Mouse (Mus musculus): ENCODE results near the gene Dusp5. TPM values are rescaled to one million over a fixed set of nuclear protein-coding genes. Genes with fewer than 3 reads are reported as not detected.
A peak's percentile ranks its signal among the peaks of the same experiment; 100 is the strongest.

The Dusp5 gene
- polyA plus RNA-seq, 1 experiment from 2014 or later: 14.1 TPM

GRCm38 (mm10) chr19:53531416-53531815 lies 2.5 kb downstream of the Dusp5 start:
- Histone ChIP-seq H3K27ac (replicated peaks) (no peak overlapping the region), H3K9me3 (ENCODE audit: control insufficient read depth, low read length) (no peaks in the 10 kb centered on the region), H3K4me1 (replicated peaks; ENCODE audit: control insufficient read depth, insufficient read depth) (no peaks in the 10 kb centered on the region), H3K4me2 (replicated peaks; ENCODE audit: low read depth) (peak overlapping the region; percentile 8; the same call in 1 of the 2 replicates), H3K4me3 (ENCODE audit: low read depth, low read length) (no peak overlapping the region), H3K36me3 (ENCODE audit: control insufficient read depth, insufficient read depth, low read length) (no peaks in the 10 kb centered on the region), H3K9ac (ENCODE audit: low read length) (no peak overlapping the region), H3K27me3 (ENCODE audit: control insufficient read depth, insufficient read depth, low read length) (no peaks in the 10 kb centered on the region)
- WGBS: 64% methylated on average over 10 of the region's 10 CpGs
- TF ChIP-seq EP300 (optimal IDR thresholded peaks at IDR 0.05) (no peak), CTCF (IDR thresholded peaks at IDR 0.05; ENCODE audit: low read depth) (no peak)
- DNase-seq (ENCODE audit: low spot score) (no peak), ATAC-seq (ENCODE audit: low FRiP score, low TSS enrichment) (no peak)

- H3K9me3 ChIP-seq (ENCODE audit: control insufficient read depth, low read length): no peaks in the 10 kb centered on the region
- WGBS: 43% methylated on average over 6 of the region's 6 CpGs
- H3K36me3 ChIP-seq (ENCODE audit: control insufficient read depth, insufficient read depth, low read length): no peaks in the 10 kb centered on the region
- DNase-seq (ENCODE audit: low spot score) (no peak), ATAC-seq (ENCODE audit: low FRiP score, low TSS enrichment) (no peak)
- H3K4me3 ChIP-seq (ENCODE audit: low read depth, low read length): no peak overlapping the region
- peak overlapping the region; percentile 8; the same call in 1 of the 2 replicates for H3K4me2 ChIP-seq (replicated peaks; ENCODE audit: low read depth)
- no peaks in the 10 kb centered on the region for H3K27me3 ChIP-seq (ENCODE audit: control insufficient read depth, insufficient read depth, low read length)
- no peak overlapping the region for H3K27ac ChIP-seq (replicated peaks)
- no peak overlapping the region for H3K9ac ChIP-seq (ENCODE audit: low read length)
- H3K4me1 ChIP-seq (replicated peaks; ENCODE audit: control insufficient read depth, insufficient read depth): no peaks in the 10 kb centered on the region
- TF ChIP-seq CTCF (IDR thresholded peaks at IDR 0.05; ENCODE audit: low read depth) (no peak), EP300 (optimal IDR thresholded peaks at IDR 0.05) (no peak)
These were observed 3.1 kb downstream of the Dusp5 start for GRCm38 (mm10) chr19:53532021-53532420.

DNA sequence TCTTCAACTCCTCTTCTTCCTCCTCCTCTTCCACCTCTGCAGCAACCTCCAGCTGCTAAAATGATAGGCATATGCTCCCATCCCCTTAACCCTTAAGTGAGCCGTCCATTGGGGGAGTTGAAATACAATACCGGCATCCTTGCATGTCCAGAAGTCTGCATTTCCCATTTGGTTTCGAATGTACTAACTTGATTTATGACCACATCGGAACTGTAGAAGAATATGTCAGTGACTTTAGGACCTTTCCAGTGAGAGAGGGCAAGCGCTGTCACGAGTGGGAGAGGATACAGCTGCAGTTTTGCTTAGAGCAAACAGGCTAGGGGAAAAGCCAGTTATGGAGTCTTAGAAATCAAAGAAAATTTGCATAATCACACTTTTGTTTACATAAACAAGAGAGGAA lies 3.8 kb downstream of the Dusp5 start:
- Histone ChIP-seq H3K4me3 (ENCODE audit: low read depth, low read length) (no peak overlapping the region), H3K9ac (ENCODE audit: low read length) (no peak overlapping the region), H3K27me3 (ENCODE audit: control insufficient read depth, insufficient read depth, low read length) (no peaks in the 10 kb centered on the region), H3K4me1 (replicated peaks; ENCODE audit: control insufficient read depth, insufficient read depth) (no peaks in the 10 kb centered on the region), H3K27ac (replicated peaks) (no peak overlapping the region), H3K4me2 (replicated peaks; ENCODE audit: low read depth) (no peak overlapping the region), H3K9me3 (ENCODE audit: control insufficient read depth, low read length) (no peaks in the 10 kb centered on the region), H3K36me3 (ENCODE audit: control insufficient read depth, insufficient read depth, low read length) (no peaks in the 10 kb centered on the region)
- ATAC-seq (ENCODE audit: low FRiP score, low TSS enrichment): no peak
- no peak for DNase-seq (ENCODE audit: low spot score)
- 52% methylated on average over 6 of the region's 6 CpGs for WGBS
- no peak for TF ChIP-seq EP300 (optimal IDR thresholded peaks at IDR 0.05)
- TF ChIP-seq CTCF (IDR thresholded peaks at IDR 0.05; ENCODE audit: low read depth): no peak

DNA sequence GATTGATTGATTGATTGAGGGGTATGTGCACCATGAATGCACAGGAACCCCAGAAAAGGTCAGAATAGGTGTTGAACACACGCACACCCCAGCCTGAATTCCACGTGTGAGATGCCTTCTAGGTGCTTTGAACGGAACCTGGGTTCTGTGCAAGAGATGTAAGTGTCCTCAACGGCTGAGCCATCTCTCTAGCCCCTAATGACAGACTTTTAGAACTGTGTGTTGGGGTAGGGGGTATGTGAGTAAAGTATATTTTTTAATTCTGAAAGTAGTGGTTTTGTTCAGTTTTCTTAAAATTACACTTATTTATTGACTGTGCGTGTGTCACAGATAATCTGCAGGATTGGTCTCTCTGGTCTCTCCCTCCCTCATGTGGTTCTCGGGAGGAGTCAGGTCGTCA lies 4.3 kb downstream of the Dusp5 start:
- H3K9me3 ChIP-seq (ENCODE audit: control insufficient read depth, low read length): no peaks in the 10 kb centered on the region
- WGBS: 83% methylated on average over 7 of the region's 7 CpGs
- DNase-seq (ENCODE audit: low spot score) (no peak), ATAC-seq (ENCODE audit: low FRiP score, low TSS enrichment) (no peak)
- no peak overlapping the region for H3K4me2 ChIP-seq (replicated peaks; ENCODE audit: low read depth)
- H3K36me3 ChIP-seq (ENCODE audit: control insufficient read depth, insufficient read depth, low read length): no peaks in the 10 kb centered on the region
- H3K4me1 ChIP-seq (replicated peaks; ENCODE audit: control insufficient read depth, insufficient read depth): no peaks in the 10 kb centered on the region
- no peak for TF ChIP-seq EP300 (optimal IDR thresholded peaks at IDR 0.05)
- no peak for TF ChIP-seq CTCF (IDR thresholded peaks at IDR 0.05; ENCODE audit: low read depth)
- H3K4me3 ChIP-seq (ENCODE audit: low read depth, low read length): no peak overlapping the region
- H3K9ac ChIP-seq (ENCODE audit: low read length): no peak overlapping the region
- H3K27ac ChIP-seq (replicated peaks): no peak overlapping the region
- no peaks in the 10 kb centered on the region for H3K27me3 ChIP-seq (ENCODE audit: control insufficient read depth, insufficient read depth, low read length)

DNA sequence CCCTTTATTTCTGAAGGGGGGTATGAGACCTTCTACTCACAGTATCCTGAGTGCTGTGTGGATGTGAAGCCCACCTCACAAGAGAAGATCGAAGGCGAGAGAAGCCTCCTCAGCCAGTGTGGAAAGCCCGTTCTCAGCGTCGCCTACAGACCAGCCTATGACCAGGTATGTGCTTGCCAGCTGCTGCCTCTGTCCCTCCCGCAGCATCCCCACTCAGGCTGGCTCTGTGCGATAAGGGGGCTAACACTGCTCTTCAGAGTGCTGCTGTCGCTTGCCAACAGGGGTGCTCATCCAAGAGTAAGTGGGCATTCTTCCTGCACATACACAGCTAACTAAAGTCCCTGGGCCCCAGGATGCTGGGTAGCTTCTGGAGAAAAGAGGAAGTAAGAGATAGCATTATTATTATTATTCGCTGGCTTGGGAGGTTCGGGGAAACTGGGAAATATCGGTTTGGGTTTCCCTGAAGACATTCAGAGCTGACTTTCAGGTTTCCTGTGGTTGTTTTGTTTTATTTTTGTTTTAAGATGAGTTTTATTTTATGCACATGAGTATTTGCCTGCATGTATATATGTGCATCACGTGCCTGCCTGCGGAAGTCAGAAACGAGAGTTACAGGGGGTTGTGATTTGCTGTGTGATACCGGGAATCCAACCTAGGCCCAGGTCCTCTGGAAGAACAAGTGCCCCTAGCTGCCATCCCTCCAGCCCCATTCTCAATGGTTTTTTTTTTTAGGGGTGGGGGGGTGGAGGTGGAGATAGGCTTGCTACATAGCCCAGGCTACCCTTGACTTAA lies 5.1 kb downstream of the Dusp5 start:
- DNase-seq (ENCODE audit: low spot score): no peak
- Histone ChIP-seq H3K27me3 (ENCODE audit: control insufficient read depth, insufficient read depth, low read length) (no peaks in the 10 kb centered on the region), H3K36me3 (ENCODE audit: control insufficient read depth, insufficient read depth, low read length) (no peaks in the 10 kb centered on the region), H3K9me3 (ENCODE audit: control insufficient read depth, low read length) (no peaks in the 10 kb centered on the region), H3K27ac (replicated peaks) (no peak overlapping the region), H3K4me3 (ENCODE audit: low read depth, low read length) (no peak overlapping the region), H3K9ac (ENCODE audit: low read length) (no peak overlapping the region), H3K4me2 (replicated peaks; ENCODE audit: low read depth) (no peak overlapping the region), H3K4me1 (replicated peaks; ENCODE audit: control insufficient read depth, insufficient read depth) (no peaks in the 10 kb centered on the region)
- 93% methylated on average over 15 of the region's 15 CpGs for WGBS
- TF ChIP-seq EP300 (optimal IDR thresholded peaks at IDR 0.05) (no peak), CTCF (IDR thresholded peaks at IDR 0.05; ENCODE audit: low read depth) (no peak)
- no peak for ATAC-seq (ENCODE audit: low FRiP score, low TSS enrichment)

DNA sequence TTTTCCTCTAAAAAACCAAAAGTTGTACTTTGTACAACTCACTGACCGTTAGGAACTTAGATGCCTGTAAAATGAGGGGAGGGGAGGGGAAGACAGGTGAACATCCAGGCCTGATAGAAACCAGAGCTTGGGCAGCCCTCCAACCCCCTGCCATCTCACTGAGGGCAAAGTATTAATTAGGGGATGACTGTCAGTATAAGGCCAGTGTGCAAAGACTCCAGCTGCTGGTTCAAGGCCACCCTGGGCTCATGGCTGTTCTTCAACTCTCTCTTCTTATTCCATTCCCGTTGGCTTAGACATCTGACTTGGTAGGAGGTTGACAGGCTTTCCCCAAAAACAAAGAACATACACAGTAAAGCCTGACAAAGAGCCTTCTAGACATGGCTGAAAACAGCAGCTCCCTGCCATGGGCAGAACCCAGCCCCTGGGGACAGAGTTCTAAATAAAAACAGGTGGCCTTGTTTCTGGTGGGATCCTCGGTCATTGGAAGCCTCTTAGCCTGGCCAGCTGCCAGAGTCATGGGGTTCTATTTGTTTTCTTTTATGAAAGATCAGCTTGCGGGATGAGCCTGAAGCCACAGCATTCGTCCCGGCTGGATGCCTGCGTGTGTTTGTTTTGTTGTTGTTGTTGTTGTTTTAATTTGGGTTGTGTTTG lies 6.0 kb downstream of the Dusp5 start:
- no peaks in the 10 kb centered on the region for H3K27me3 ChIP-seq (ENCODE audit: control insufficient read depth, insufficient read depth, low read length)
- no peak for DNase-seq (ENCODE audit: low spot score)
- no peak for ATAC-seq (ENCODE audit: low FRiP score, low TSS enrichment)
- H3K27ac ChIP-seq (replicated peaks): no peak overlapping the region
- no peaks in the 10 kb centered on the region for H3K4me1 ChIP-seq (replicated peaks; ENCODE audit: control insufficient read depth, insufficient read depth)
- H3K36me3 ChIP-seq (ENCODE audit: control insufficient read depth, insufficient read depth, low read length): no peaks in the 10 kb centered on the region
- TF ChIP-seq CTCF (IDR thresholded peaks at IDR 0.05; ENCODE audit: low read depth): no peak
- no peak overlapping the region for H3K4me3 ChIP-seq (ENCODE audit: low read depth, low read length)
- no peak overlapping the region for H3K9ac ChIP-seq (ENCODE audit: low read length)
- no peak overlapping the region for H3K4me2 ChIP-seq (replicated peaks; ENCODE audit: low read depth)
- WGBS: 72% methylated on average over 7 of the region's 7 CpGs
- H3K9me3 ChIP-seq (ENCODE audit: control insufficient read depth, low read length): no peaks in the 10 kb centered on the region
